Mouse (Mus musculus): ENCODE data around the gene Il12rb2.
A peak's percentile ranks its signal among the peaks of the same experiment; 100 is the strongest.

The Il12rb2 gene

GRCm38 (mm10) chr6:67375982-67376391 lies at the start of gene Il12rb2:
Il12rb2 (minus strand) TSS chr6:67376188.
- DNase-seq (ENCODE audit: low spot score in 2 of 2), result peak in 1 of 2 experiments; percentile 1

- no peak for DNase-seq (ENCODE audit: low spot score in 2 of 2)
Observed at GRCm38 (mm10) chr6:67421761-67422160, 45.8 kb upstream of the Il12rb2 start.

GRCm38 (mm10) chr6:67416557-67416956 lies 40.6 kb upstream of the Il12rb2 start:
- DNase-seq (ENCODE audit: low spot score in 2 of 2), result no peak

DNA sequence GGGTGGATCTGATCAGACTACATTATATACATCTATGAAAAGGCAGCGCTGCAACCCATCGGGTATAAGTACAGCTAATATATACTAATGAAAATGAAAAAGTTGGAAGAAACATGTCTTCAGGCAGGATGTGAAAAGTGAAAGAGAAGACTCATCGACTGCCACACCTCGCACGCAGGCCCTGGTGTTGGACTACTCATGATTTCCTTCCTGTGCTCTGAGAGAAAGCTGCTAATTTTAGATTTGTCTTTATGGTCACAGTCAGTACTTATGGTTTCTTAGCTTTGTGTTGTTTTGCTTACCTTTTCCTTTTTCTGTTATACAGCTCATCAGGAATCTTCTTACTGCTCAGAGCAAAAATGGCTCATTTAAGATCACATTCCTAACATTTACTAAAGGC lies 39.3 kb upstream of the Il12rb2 start:
- no peak for DNase-seq (ENCODE audit: low spot score in 2 of 2)

- no peak for DNase-seq (ENCODE audit: low spot score in 2 of 2)
Observed at GRCm38 (mm10) chr6:67413378-67413777, 37.4 kb upstream of the Il12rb2 start.

- no peak for DNase-seq (ENCODE audit: low spot score in 2 of 2)
Observed at GRCm38 (mm10) chr6:67405281-67405682, 29.3 kb upstream of the Il12rb2 start.

DNA sequence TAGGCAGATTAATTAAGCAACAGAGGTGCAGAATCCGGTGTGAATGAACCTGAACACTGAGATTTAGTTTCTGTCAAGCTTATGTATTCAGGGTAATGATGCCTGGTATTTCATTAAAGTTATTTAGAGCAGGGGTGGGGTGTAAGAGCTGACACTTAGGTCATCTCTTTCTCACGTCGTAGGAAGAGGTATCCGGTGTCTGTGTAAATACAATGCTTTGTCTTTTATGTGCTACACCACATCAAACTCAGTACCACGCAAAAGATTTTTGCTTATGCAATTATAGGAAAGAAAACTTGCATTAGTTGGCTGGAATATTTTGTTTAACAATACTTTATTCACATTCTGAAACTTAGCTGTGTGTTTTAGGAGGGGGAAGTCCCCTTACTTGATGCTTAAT lies 23.6 kb upstream of the Il12rb2 start:
- DNase-seq (ENCODE audit: low spot score in 2 of 2), result no peak

DNA sequence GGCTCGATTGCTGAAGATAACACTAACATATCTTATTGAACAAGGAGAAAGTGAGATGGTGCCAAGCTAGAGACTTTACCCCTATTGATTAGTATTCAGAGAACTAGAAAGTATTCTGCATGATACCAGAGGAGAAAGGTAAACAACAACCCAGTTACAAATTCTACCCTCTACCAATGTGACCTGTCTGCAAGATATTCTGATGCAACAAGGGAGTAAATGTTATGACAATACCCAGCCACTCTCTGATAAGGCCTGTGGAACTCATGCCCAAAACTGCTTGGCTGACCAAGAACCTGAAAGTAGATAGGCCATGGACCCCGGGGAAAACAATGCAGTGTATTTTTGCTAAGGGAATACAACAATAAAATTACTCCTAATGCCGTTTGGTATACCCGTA lies 10.2 kb downstream of the Il12rb2 start:
- no peak for DNase-seq (ENCODE audit: low spot score in 2 of 2)

- no peak for DNase-seq (ENCODE audit: low spot score in 2 of 2)
Observed at GRCm38 (mm10) chr6:67348065-67348464, 27.9 kb downstream of the Il12rb2 start.

- DNase-seq (ENCODE audit: low spot score in 2 of 2), result no peak
Observed at GRCm38 (mm10) chr6:67339494-67339893, 36.5 kb downstream of the Il12rb2 start.

GRCm38 (mm10) chr6:67337943-67338342 lies 38.0 kb downstream of the Il12rb2 start:
- no peak for DNase-seq (ENCODE audit: low spot score in 2 of 2)

GRCm38 (mm10) chr6:67323788-67324187 lies 52.2 kb downstream of the Il12rb2 start:
- no peak for DNase-seq (ENCODE audit: low spot score in 2 of 2)

- peak; percentile 34 to 37 for DNase-seq (ENCODE audit: low spot score in 2 of 2)
Observed at GRCm38 (mm10) chr6:67318451-67318850, 57.5 kb downstream of the Il12rb2 start.

DNA sequence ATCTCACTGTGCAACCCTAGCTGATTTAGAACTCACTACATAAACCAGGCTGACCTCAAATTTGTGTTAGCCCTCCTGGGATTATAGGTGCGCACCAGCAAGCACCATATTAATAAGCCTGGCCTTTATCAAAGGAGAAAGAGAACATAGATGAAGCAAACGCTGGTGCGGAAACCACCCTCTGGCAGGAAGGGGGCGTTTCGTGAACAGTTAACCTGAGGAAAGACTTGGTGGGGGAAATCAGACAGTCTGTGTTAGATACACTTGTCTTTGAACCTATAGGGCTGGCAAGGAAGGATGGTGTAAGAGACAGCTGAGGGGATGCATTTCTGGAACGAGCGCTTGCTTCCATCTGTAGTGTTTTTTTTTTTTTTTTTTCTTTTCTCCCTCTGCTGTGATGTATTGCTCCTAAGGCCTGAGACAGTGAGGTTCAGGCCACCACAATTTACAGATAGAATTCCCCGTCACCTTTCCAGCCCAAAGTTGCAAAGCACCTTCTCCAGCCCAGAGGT lies 58.1 kb downstream of the Il12rb2 start:
- DNase-seq (ENCODE audit: low spot score in 2 of 2), result no peak

DNA sequence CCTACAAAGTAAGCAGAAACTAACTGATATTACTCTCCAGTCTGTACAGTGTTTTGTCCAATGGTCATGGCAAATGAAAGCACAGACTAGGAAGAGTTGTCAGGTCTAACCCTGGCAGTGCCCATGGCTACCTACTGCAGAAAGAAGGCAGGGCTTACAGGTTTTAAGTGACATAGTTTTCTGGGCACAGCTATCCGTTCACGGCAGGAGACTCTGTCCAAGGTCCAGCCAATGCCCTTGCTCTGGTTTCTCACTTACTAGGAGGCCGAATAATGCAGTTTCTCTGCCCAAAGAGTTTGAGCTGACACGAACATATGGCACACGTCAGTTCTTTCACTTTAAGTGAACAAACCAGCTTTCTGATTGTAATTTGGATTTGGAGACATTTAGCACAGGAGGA lies 58.9 kb downstream of the Il12rb2 start:
- DNase-seq (ENCODE audit: low spot score in 2 of 2), result no peak

- no peak for DNase-seq (ENCODE audit: low spot score in 2 of 2)
Observed at GRCm38 (mm10) chr6:67314697-67315096, 61.3 kb downstream of the Il12rb2 start.

- no peak for DNase-seq (ENCODE audit: low spot score in 2 of 2)
Observed at GRCm38 (mm10) chr6:67309752-67310151, 66.2 kb downstream of the Il12rb2 start.

- DNase-seq (ENCODE audit: low spot score in 2 of 2), result no peak
Observed at GRCm38 (mm10) chr6:67308994-67309393, 67.0 kb downstream of the Il12rb2 start.

DNA sequence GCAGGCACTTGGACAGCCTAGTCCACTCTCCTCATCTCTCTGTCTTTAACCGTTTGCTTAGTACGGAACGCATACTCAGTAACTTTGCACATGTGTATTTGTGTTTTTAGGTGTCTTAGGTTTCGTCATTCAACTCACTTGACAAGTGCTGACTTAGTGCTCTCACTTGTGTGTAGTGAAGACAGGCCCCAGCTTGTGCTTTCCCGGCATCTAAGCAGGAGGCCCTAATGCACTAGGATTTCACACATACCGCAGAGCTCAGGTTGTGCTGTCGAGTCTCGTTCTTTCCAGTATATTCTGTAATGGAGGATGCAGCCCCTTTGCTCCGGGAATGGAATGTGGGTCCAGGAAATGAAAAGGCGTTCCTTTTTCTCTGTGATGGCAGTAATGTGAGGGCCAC lies 72.8 kb downstream of the Il12rb2 start:
- DNase-seq (ENCODE audit: low spot score in 2 of 2), result no peak

- no peak for DNase-seq (ENCODE audit: low spot score in 2 of 2)
Observed at GRCm38 (mm10) chr6:67302471-67302870, 73.5 kb downstream of the Il12rb2 start.

DNA sequence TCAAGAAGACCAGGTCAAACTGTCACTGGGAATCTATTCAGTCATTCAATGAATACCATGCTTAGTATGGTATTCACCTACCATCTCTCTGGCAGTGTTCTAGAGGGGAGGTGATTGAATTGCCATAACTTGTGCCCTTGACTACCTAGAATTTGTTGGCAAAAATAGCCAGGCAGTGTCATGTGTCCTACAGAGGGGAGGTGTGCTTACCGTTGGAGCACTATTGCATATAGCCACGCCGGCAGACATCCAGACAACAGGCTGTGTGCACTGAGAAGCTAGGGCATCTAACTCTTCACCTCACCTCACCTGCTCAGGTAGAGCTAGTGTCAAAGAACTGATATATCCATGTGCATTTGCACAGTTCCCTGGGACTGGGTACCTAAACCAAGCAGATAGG lies 74.8 kb downstream of the Il12rb2 start:
- no peak for DNase-seq (ENCODE audit: low spot score in 2 of 2)

DNA sequence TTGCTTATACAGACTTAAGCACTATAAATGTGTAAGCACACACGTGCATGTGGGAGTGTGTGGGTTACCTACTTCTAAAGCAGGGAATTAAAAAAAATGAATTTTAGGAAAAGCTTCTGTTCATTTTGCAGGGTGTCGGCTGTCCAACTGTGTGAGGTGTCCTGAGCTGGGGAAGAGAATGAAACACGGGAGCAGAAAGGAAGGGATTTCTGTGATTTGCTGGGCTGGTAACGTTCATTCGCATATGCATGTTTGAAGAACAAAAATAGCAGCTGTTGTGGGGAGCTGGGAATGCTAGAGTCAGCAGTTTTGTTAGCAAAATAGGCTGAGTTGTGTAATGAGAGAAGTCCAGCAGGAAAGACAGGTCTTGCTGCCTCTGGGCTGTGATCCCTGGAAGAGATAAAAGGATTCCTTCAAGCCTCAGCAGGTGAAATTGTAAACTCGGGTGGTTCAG lies 75.3 kb downstream of the Il12rb2 start:
- no peak for DNase-seq (ENCODE audit: low spot score in 2 of 2)

- no peak for DNase-seq (ENCODE audit: low spot score in 2 of 2)
Observed at GRCm38 (mm10) chr6:67300300-67300699, 75.7 kb downstream of the Il12rb2 start.

DNA sequence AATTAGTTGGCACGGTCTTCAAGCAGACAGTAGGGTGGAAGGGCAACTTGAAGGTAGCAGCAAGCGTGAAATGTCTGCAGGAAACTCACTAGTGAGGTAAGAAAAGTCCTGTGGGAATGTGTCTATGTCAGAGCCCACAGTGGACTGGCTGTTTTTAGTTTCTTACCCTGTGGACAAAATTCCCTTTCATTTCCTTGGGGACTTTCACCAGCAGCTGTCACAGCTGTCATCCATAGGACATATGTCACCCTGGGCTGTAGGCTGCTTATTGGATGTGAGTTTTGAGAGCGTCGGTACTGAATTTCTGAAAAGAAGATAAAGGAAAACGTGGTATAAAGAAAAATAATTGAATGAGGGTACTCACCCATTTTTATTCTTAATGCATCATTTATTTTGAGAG lies 77.2 kb downstream of the Il12rb2 start:
- no peak for DNase-seq (ENCODE audit: low spot score in 2 of 2)
